ENCODE assay signal across 16 mouse cellular contexts in genomic region chr6:95921737-95922136, GRCm38 (mm10).
"Had no signal": no experiment of that assay in that cellular context is flagged by ENCODE, and none has a peak within 500 bp of the region (broad histone marks: within the 10 kb centered on the region; RNA-seq: fewer than 3 reads in every experiment).

No protein-coding gene starts in this region.

- H3K27ac ChIP-seq: layer of hippocampus, adult 2 months; limb, embryonic 13.5 days; liver, embryonic 14.5 days; midbrain, embryonic 15.5 days; stomach, embryonic 15.5 days had no signal

- H3K36me3 ChIP-seq: limb, embryonic 13.5 days; lung, embryonic 15.5 days; midbrain, embryonic 15.5 days; stomach, embryonic 15.5 days had no signal

- H3K4me3 ChIP-seq: layer of hippocampus, adult 2 months; limb, embryonic 13.5 days; lung, embryonic 15.5 days; midbrain, embryonic 15.5 days; stomach, embryonic 15.5 days had no signal

- H3K9ac ChIP-seq: limb, embryonic 13.5 days; liver, embryonic 14.5 days; lung, embryonic 15.5 days; midbrain, embryonic 15.5 days; stomach, embryonic 15.5 days had no signal

- H3K9me3 ChIP-seq: limb, embryonic 13.5 days; lung, embryonic 15.5 days; midbrain, embryonic 15.5 days; stomach, embryonic 15.5 days had no signal

- H3K27me3 ChIP-seq: limb, embryonic 13.5 days; lung, embryonic 15.5 days; midbrain, embryonic 15.5 days; stomach, embryonic 15.5 days had no signal

- H3K4me2 ChIP-seq: limb, embryonic 13.5 days; lung, embryonic 15.5 days; midbrain, embryonic 11.5 days; midbrain, embryonic 15.5 days; stomach, embryonic 15.5 days had no signal

- H3K4me1 ChIP-seq: limb, embryonic 13.5 days; midbrain, embryonic 15.5 days; stomach, embryonic 15.5 days had no signal

- DNase-seq: kidney, adult 8-10 months; kidney, postnatal 10 days; kidney, postnatal 4 days; left cerebral cortex, postnatal 4 days; retina, postnatal 1 day; right cerebral cortex, postnatal 14 days; thymus, adult 2 months; thymus, postnatal 25 days had no signal

- ATAC-seq: intestine, embryonic 16.5 days; midbrain, embryonic 15.5 days had no signal
